Mouse (Mus musculus) ovary, postnatal 10 days (tissue): ENCODE measurements around the gene G430095P16Rik.
A peak's percentile ranks its signal among the peaks of the same experiment; 100 is the strongest.

Experiments used
- DNase-seq: peaks from one replicate; pipeline ENCODE4 v3.0.0; 2022; ENCODE audit warnings: low spot score

Gene G430095P16Rik

DNA sequence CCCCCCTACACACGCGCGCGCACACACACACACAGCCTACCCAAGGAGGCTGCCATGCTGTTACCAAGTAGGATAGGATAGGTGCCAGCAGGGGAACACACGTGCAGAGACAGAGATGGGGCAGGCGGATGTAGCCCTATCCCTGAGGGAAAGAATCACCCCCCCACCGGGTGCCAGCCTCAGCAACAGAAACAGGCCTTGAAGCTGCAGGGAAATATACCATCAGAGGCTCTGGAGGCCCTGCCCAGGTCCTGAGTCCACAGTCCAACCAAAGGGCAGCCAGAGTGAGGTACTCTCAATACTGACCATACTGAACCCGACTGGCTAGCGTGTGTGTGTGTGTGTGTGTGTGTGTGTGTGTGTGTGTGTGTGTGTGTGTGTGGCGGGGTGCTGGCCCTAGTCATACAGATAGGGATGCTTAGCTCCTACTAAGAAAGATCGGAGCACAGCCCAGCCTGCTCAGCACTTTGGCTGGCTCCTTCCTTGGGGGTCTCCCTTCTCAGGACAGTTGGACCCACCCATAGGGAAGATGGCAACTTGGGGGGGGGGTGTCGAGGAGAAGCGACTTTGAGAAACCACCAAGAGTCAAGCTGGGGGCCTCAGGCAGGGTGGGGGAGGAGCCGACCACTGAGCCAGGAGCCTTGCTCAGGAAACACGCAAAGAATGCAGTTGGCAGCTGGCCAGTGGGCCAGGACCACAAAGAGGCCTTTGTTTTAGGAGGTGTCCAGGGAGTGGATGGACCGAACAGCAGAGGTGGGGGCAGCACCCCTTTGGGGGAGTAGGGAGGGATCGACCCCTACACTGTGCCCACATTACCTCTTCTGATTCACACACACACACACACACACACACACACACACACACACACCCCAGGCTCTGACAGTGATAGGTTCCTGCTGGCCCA, 21.0 kb downstream of the G430095P16Rik start:
- DNase-seq, result peak; percentile 70

DNA sequence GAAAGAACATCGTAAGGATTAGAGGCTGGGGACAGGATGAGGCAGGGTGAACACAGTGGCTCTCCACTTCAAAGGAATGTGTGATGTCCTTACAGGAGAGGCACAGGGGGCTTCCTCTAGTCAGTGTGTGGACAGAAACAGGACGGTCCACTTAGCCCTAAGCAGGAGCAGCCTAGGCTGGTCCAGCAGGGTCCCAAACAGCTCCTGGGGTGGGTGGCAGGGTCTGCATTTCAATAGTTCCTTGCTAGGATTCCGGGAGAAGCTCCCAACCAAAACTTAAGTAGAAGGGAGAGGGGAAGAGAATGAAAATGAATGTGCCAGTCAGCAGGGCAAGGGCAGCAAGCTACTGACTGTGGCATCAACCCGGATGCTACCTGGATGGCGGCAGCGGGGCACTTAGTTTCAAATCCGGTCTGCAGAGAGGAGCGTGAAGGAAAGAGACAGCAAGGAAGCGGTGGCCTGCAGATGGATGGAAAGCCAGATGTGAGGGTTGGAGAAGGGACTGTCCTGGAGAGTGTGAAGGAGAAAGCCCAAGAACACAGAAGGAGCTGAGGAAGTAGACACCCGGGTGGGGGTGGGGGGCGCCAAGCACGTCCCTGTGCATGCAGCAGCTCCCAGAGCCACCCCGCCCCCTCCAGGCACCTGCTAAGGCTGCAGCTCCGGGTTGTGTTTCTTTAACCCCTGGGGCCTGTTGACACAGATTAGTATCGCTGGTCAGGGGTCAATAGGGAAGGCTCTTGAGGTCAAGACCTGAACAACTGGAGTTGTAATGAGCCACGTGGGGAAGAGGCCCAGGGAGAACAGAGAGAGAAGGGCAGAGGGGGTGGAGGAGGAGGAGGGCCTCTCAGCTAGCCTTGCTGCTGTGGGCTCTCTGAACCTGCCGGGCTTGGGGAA, 22.5 kb downstream of the G430095P16Rik start:
- DNase-seq, result no peak

DNA sequence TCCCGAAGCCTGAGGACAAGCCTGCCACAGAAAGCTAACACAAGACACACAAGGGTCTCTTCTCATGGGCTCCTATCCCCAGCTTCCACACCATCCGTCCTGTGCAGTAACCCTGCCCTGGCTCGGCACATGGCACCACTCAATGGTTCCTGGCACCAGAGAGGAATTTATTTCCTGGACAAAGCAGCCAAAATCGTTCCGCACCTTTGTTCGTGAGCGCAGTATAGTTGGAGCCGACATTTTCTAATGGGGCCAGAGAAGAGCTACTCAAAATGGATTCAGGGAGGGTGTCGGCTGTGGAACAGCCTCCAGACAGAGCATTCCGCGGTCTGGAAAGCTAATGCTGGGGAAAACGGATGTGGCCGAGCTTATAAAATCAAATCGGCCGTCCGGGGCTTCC, 26.7 kb downstream of the G430095P16Rik start:
- DNase-seq, result no peak

DNA sequence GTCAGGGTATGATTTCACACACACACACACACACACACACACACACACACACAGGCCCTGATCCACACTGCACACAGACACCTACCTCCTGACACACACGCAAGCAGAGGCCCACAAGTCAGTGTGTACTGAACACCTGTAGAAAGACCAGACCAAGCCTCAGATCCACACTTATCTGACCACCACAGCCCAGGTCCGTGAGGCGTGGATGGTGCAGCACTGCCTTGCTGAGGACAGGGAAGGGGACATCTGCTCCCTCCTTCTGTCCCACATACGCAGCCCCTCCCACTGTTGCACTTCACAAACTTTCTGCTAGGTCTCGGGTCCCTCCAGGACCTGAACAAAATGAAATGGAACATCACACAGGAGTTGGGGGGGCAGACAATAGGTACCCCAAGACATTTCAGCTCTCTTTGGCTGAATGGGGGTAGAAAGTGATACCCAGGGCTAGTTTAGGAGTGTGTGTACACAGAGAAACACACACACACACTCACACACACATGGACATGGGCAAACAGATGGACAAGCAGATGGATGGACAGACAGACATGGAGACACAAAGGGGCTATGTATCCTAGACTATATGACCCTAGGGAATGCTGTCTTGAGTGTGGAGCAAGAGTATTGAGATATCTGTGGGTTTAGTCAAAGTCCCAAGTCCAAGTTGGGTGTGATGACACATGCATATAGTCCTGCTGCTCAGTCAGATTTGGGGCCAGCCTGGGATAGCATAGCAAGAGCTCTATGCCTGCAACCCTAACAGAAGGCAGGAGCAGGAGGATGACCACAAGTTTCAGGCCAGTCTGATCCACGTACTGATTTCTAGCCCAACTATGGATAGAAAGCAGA, 30.2 kb downstream of the G430095P16Rik start:
- no peak for DNase-seq

DNA sequence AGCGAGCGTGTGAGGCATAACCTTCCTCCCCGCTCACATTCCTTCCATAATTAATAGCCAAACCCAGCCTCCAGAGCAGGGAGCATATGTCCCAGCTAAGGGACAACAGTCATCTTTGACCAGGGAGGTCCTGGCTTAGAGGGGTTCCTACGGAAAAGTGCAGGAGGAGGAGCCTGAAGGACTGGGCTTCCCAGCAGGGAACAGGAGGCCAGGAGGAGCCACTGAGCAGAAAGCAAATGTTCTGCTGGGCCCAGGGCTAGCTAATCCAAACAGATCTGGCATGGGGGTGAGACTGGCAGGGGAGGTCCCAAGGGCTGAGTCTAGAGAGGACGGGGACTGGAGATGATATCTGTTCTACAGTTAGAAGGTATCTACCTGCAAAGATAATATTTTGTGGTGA, 34.7 kb downstream of the G430095P16Rik start:
- no peak for DNase-seq

DNA sequence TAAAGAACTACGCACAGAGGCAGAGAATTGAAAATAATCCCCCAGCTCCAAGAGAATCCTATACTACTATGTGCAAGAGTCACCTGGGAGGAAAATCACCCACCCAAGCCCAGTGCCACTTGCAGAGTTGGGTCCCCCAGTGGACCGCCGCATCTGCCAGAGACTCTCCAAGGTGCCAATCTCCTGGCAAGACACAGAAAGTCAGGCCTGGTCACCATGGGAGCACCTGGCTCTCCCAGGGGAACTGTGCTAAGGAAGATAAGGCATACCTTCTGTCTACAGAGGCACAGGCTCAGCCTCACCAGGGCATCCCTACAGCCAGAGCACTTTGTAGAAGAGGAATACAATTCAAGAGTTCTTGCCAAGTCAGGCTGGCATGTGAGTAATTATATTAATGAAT, 35.5 kb downstream of the G430095P16Rik start:
- no peak for DNase-seq

DNA sequence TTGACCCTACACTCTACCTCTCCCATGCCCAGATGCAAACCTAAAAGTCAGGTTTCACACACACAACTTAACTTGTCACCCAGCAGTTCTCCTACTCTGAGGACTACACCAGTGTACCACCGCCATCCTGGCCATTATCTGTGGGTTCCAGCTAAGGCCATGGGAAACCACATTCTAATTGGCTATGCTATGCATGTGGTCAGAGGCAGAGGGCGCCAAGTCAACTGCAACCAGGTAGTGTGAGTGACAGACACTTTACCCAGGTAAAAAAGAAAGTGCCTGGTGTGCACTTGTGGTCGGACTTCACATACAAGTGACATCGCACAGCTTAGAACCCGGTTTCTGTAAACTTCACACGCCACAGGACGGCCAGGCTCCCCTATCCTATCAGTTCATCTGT, 36.3 kb downstream of the G430095P16Rik start:
- DNase-seq, result no peak

DNA sequence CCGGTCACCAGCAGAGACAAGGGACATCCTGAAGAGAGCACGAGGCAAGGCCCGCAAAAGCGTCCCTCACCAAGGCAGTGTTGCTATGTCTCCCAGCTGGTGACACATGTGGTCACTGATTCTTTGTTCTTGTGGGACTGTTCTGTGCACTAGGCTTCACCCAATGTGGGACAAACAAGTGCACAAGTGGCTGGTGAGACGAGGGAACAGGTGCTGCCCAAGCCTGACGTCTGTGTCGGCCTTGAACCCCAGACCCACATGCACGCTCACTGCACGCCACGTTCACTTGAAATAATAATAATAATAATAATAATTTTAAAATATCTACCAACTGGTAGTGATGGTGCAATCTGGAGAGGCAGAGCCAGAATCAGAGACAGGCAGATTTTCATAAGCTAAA, 36.9 kb downstream of the G430095P16Rik start:
- DNase-seq, result no peak

DNA sequence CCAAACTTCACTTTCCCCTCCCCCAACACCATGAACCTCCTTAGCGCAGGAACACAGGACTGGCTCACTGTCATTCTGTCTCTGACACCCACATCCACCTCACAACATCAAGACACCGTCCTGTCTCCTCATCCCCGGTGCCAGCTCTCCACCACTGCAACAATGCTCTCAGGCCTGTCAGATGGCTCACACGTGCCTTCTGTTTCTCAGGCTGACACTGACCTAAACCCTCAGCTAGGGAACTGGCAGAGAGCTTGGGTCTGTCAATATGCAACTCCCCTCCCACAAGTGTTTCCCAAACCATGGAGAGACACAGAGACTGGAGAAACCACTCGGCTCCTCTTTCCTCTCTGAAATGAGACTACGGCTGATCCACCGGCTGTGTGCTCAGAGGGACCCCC, 37.6 kb downstream of the G430095P16Rik start:
- DNase-seq, result no peak

DNA sequence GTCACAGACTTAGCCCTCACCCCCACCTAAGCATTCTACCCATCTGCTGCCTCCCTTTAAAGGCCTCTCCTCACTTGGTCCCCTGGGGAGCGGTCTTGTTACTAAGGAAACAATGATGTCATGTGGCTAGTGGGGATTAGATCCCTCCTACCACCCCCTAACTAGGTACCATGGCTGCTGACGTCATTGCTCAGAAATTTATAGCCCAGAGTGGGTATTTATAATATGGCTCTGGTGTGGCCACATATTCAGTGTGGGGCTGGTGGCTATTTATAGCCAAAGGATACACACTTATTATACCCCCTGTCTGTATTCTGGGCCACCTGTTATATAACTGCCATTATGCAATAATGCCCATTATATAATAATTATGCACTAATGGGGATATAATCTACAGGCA, 38.1 kb downstream of the G430095P16Rik start:
- no peak for DNase-seq

DNA sequence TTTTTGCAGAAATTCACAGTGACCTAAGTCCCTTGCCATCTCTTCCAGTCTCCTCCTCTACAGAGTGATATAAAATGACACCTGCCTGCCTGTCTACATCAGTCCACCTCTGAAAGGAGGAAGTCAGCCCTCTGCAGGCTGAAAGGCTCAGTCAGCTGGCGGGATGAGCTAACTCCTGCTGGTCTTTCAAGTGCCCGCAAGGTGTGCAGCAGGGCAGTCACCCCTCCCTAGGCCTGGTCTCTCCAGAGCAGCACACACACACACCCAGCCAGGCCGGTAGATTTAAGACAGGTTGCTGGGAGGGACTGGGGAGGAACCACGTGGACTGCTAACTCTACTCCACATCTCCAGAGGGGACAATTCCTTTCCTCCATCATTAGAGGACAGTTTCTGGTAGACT, 41.3 kb downstream of the G430095P16Rik start:
- DNase-seq, result no peak

DNA sequence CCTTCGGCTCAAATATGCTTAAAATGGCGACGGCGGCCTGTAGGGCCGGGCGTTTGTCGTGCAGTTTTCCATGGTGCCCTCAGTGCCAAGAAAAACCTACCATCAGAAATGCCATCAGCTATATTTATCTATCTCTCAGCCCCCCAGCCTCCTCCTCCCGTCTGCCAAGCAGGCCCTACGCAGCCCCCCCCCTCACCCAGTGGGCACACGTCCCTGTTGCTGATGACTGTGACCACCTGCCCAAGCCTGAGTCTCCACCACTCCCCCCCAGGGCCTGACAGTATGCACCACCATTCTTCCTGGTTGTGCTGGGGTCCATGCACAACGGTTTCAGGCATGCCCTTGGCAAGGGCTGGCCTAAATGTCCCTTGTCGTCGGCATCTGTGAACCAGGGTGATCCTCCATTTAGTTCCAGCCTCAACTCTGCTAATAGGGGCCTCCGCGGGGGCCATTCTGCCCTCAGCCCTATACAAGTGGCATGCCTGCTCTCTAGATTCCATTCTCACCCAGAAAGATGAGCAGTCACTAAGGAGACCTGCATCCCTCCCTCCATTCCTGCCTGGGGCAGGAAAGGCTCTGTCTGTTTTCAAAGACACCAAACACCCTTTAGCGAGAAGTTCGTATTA, 42.2 kb downstream of the G430095P16Rik start:
- DNase-seq, result no peak

DNA sequence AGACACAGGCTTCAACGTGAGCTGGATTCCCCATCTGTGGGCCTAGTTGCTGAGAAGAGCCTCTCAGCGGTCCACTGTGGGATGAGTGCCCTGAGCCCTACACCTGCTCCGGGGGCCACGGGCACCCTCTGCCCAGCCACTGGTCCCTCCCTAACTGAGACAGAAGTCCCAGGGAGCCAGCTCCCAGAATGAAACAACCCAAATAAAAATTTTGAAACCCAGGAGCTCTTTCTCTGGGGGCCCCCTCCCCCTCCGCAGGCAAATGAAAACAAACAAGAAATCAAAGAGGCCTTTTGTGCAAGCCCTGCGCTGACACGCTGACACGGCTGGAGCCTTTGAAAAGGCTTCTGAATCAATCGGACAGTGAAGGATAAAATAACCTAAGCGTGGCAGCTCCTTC, 42.8 kb downstream of the G430095P16Rik start:
- no peak for DNase-seq

DNA sequence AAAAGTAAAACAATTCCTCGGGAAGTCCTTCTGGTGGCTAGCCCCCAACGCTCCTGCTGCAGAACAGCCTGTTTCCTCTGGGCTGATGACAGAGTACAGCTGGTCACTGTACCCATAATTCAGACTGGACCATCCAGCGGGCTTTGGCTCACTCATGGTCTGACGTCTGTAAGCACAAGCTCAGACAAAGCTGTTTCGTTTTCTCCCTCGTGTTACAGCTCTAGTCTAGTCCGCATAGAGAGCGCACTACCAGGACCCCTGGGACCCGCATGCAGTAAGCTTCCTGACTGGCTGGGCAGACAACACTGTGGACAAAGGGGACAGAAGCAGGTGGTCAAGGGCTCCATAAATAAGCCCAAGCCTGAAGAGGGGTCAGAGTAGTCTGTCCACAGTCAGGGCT, 43.6 kb downstream of the G430095P16Rik start:
- DNase-seq, result no peak

DNA sequence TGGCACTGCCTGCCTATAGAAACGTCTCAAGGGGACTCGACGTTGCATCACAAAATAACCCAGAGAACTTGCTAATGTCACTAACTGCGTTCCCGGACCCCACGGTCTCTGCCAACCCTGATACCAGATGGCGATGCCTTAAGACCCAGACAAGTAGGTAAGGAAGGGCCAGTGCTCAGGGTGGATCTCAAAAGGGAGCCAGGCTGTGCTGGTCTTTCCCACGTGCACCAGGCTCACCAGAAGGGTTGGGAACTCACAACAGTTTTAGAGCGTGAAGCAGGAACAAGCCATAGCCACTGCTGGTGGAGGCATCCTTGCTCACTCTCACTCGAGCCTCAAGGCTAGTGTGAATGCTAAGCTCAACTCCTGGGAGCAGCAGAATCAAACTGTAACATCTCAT, 44.4 kb downstream of the G430095P16Rik start:
- DNase-seq, result no peak

DNA sequence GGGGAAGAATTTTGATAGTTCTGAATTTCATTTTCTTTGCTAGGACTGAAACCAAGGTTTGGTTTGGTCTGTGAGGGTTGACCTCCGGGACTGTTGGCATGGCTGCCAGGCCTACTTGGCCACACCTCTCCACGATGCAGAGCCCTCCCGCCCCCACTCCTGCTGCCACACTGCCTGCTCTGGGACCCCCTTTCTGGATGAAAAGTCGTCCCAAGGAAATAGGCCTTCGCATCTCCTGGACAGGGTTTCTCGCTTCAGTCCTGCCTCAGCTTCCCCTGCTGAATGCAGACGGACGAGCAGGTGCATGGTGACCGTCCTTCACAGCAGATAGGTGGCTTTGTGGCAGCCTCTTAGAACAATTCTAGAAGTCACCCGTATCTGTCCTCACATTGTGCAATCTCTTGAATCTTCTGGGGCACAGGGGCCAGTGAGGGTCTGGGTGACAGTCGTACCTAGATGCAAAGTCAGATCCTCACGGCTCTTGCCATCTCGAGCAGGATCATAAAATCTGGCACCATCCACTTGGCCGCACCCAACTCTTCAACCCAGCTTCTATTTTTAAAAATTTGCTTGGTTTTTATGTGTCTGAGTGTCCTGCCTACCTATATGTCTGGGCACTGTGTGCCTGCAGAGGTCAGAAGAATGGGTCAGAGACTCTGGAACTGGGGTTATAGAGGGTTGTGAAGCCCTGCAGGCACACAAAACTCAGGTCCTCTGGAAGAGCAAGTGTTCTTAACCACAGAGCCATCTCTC, 45.7 kb downstream of the G430095P16Rik start:
- DNase-seq, result no peak

DNA sequence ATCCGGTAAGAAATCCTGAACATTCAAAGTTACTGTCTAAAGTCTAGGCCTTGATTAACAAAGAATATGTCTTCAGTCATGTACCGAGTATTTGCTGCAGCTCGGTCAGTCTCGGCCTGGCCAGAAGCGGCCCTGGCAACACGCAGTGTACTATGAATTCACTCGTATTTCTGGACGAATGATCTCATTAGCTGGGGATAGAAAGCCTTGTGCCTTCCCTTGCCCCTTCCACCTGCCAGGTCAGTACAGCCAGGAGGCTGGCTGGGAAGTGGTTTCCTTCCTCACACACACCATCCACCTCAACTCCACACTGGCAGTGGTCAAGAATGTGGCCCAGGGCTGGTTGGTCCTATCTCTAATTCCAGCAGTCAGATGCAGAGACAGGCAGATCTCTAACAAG, 46.5 kb downstream of the G430095P16Rik start:
- DNase-seq, result no peak

DNA sequence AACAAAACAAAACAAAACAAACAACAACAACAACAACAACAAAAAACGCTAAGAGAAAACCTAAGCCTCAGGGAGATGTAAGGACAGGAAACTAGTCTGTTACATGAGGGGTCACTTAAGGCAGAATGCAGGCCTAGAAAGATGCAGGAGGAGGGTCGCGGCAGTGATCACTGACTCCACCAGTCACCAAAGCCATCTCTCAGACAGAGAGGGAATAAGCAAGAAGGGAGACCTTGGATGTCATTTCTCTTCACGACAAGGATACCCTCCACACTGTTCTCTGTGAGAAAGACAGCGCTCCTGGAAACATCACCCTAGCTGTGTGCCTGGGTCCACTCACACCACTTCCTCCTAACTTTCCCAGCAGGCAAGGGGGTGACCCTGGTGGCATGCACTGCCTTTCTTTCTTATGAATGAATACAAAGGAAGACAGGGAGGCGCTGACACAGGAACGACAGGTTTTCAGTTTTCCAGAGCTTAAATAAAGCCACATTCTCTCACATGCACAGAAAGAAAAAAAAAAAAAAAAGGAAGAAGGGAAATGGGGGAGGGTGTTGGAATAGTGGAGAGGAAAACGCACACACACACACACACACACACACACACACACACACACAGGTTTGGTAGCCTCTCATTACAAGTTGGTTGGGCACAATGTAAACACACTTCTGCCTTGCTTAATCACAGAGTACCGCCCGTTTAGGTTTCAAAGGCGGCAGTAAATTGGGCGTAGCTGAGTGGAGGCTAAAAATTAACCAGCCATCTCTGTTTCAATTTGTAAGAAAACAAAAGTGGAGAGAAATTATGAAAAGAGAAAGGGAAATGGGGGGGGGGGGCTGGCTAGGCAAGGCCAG, 47.5 kb downstream of the G430095P16Rik start:
- no peak for DNase-seq

DNA sequence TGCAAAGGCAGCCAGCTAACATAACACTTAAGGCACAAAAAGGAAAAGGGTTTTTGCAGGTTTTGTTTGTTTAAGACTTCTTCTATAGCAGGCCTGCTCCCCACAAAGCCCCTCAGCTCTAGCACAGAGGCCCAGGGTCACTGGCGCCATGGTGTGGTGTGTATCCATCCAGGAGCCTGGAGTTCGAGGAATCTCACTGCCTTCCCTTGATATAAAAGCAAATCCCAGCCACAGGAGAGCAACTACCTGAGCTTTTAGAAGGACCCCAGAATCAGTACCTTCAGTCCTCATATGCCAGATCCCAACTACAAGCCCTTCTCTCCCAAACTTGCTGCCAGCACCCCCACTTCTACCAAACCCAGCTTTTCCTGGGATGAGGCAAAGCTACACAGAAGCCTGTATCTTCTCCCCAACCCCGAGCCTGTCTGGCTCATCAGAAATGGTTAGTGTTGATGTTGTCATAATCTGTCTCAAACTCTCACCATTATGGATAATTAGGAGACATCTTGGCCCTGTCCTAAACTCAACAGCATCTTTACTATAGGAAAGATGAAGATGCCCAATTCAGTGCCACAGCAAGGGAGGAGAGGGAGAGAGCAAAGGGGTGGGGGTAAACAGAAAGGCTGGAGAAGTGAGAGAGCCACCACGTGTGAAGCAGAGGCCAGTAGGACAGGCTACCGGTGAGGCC, 48.3 kb downstream of the G430095P16Rik start:
- no peak for DNase-seq
